ENCODE assay signal across 12 mouse cellular contexts in the genomic region with DNA sequence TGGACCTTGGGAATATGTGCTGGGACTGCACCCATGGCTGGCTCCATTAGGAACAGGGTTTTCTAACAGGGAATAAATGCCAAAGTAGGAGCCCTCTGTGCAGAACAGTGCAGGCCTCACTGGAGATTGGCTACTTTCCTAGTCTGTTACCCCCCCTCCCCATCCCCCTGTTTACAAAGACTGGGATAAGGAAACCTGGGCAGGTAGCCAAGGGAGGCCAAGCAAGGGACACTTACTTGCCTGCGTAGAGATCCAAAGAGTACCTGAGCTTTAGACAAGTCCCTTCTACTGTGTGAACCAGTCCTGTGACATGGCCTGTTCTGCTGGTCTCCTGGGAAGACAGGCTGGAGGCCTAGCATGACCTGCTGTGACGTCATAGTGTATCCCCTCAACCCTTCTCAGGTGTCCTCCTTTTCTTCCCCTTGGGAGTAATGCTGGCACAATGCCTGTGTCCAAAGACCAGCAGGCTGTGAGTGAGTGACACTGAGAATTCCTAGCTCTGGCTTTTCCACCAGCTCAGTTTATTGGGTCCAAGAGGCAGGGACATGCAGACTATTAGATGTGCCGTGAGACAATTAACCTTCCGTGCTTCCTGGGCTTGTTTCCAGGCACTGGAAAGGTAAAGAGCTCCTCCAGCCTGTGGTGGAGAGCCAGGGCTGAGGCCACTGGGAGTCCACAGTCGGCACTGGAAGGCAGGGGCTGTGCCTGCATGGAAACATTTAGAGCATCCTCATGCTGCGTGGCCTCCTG. TPM values are rescaled to one million over a fixed set of nuclear protein-coding genes. Genes with fewer than 3 reads are reported as not detected.
DNase-seq lines count a peak whose midpoint lies in the region; ATAC-seq and TF ChIP-seq lines count a peak whose summit lies in the region.
"Had no signal": no experiment of that assay in that cellular context is flagged by ENCODE, and none has a peak within 500 bp of the region (broad histone marks: within the 10 kb centered on the region; RNA-seq: fewer than 3 reads in every experiment).

No protein-coding gene starts in this region.

- no peak for ATAC-seq in kidney, embryonic 14.5 days (ENCODE audit: low FRiP score, low TSS enrichment)
- ATAC-seq in kidney, postnatal 0 days (replicated peaks; ENCODE audit: low FRiP score, low read depth) = no peak
- no peak for ATAC-seq in megakaryocyte, adult 5-6 weeks (ENCODE audit: poor library complexity, severe bottlenecking)
- ATAC-seq in forebrain, embryonic 15.5 days (replicated peaks) = no peak

- DNase-seq in kidney, adult 11 months = peak; percentile 18
- DNase-seq in urinary bladder, adult 2 months (ENCODE audit: low spot score) = peak; percentile 14
- no peak for DNase-seq in urinary bladder, postnatal 36 days (ENCODE audit: low spot score in 2 of 2)
- DNase-seq in kidney, postnatal 0 days (ENCODE audit: low spot score) = peak; percentile 3
- DNase-seq in gastrocnemius, postnatal 25 days = no peak
- DNase-seq: gastrocnemius, postnatal 36 days had no signal

- H3K27me3 ChIP-seq in kidney, embryonic 14.5 days (ENCODE audit: control insufficient read depth, insufficient read depth, low read length) = no peaks in the 10 kb centered on the region
- H3K27me3 ChIP-seq in kidney, postnatal 0 days (ENCODE audit: insufficient read depth, low read length) = no peaks in the 10 kb centered on the region
- no peaks in the 10 kb centered on the region for H3K27me3 ChIP-seq in forebrain, embryonic 15.5 days

- no peak overlapping the region for H3K4me3 ChIP-seq in kidney, embryonic 14.5 days (ENCODE audit: low read length)
- H3K4me3 ChIP-seq in kidney, postnatal 0 days (replicated peaks; ENCODE audit: low read depth, low read length) = no peak overlapping the region
- H3K4me3 ChIP-seq in forebrain, embryonic 15.5 days = no peak overlapping the region
- H3K4me3 ChIP-seq: midbrain, embryonic 12.5 days had no signal

- no peak overlapping the region for H3K9ac ChIP-seq in kidney, embryonic 14.5 days (ENCODE audit: low read depth, low read length)
- H3K9ac ChIP-seq in kidney, postnatal 0 days (ENCODE audit: low read depth, low read length) = no peak overlapping the region
- no peak overlapping the region for H3K9ac ChIP-seq in forebrain, embryonic 15.5 days (replicated peaks)
- H3K9ac ChIP-seq: midbrain, embryonic 12.5 days had no signal

- no peaks in the 10 kb centered on the region for H3K4me1 ChIP-seq in kidney, embryonic 14.5 days (ENCODE audit: control insufficient read depth, insufficient read depth, low read length)
- no peaks in the 10 kb centered on the region for H3K4me1 ChIP-seq in kidney, postnatal 0 days (replicated peaks; ENCODE audit: insufficient read depth, low read length)
- 0 out of 2 replicates have a peak, but pooled peaks cover 2% of the 10 kb centered on the region for H3K4me1 ChIP-seq in forebrain, embryonic 15.5 days
- H3K4me1 ChIP-seq: midbrain, embryonic 12.5 days had no signal

- H3K27ac ChIP-seq in kidney, embryonic 14.5 days (ENCODE audit: low read depth, low read length) = no peak overlapping the region
- no peak overlapping the region for H3K27ac ChIP-seq in kidney, postnatal 0 days
- no peak overlapping the region for H3K27ac ChIP-seq in forebrain, embryonic 15.5 days (replicated peaks)
- H3K27ac ChIP-seq: midbrain, embryonic 12.5 days had no signal

- H3K36me3 ChIP-seq in kidney, embryonic 14.5 days (ENCODE audit: control insufficient read depth, insufficient read depth, low read length) = no peaks in the 10 kb centered on the region
- no peaks in the 10 kb centered on the region for H3K36me3 ChIP-seq in kidney, postnatal 0 days (ENCODE audit: insufficient read depth, low read length)
- no peaks in the 10 kb centered on the region for H3K36me3 ChIP-seq in forebrain, embryonic 15.5 days
- H3K36me3 ChIP-seq: midbrain, embryonic 12.5 days had no signal

- H3K9me3 ChIP-seq in kidney, embryonic 14.5 days (ENCODE audit: control insufficient read depth, low read length) = no peaks in the 10 kb centered on the region; the same call in 1 of the 2 replicates
- H3K9me3 ChIP-seq in kidney, postnatal 0 days (replicated peaks; ENCODE audit: low read length) = no peaks in the 10 kb centered on the region
- no peaks in the 10 kb centered on the region for H3K9me3 ChIP-seq in forebrain, embryonic 15.5 days
- H3K9me3 ChIP-seq: midbrain, embryonic 12.5 days had no signal

- TF ChIP-seq CTCF in kidney, postnatal 0 days (IDR thresholded peaks at IDR 0.05; ENCODE audit: low read depth) = no peak

- WGBS in kidney, embryonic 14.5 days = 76% methylated on average over 6 of the region's 6 CpGs
- whole genome bisulfite sequencing in kidney, postnatal 0 days = 67% methylated on average over 6 of the region's 6 CpGs
- 63% methylated on average over 6 of the region's 6 CpGs for WGBS in forebrain, embryonic 15.5 days

- no peak overlapping the region for H3K4me2 ChIP-seq in kidney, embryonic 14.5 days (replicated peaks; ENCODE audit: low read depth, low read length)
- no peak overlapping the region for H3K4me2 ChIP-seq in kidney, postnatal 0 days (ENCODE audit: low read length)
- no peak overlapping the region for H3K4me2 ChIP-seq in forebrain, embryonic 15.5 days (replicated peaks)
- H3K4me2 ChIP-seq: midbrain, embryonic 12.5 days had no signal

RNA-seq across cellular contexts. Expression of gene Sptlc1, which starts 37.5 kb away (rescaled TPM):
- polyA plus RNA-seq in kidney, embryonic 14.5 days (2014; fragmentation: Nextera tagmentation; extraction: Ambion mirVana) = 26.6 and 38.2 TPM in 2 replicates
- polyA plus RNA-seq in urinary bladder, adult 2 months (2012; rRNA removed) = 36.9 and 40.4 TPM in 2 replicates
- 35.1 and 36.0 TPM in 2 replicates for polyA plus RNA-seq in kidney, postnatal 0 days (2015; fragmentation: Nextera tagmentation; extraction: Ambion mirVana)
- 19.0 and 21.4 TPM in 2 replicates for total RNA-seq in megakaryocyte, adult 5-6 weeks (2015)
- 37.2 and 38.8 TPM in 2 replicates for total RNA-seq in megakaryocyte, adult 5-6 weeks (2017)
- 1 to 10 TPM; 9.5 to 9.8 TPM for total RNA-seq in gastrocnemius, postnatal 25 days (2021)
- 30.3 and 30.5 TPM in 2 replicates for polyA plus RNA-seq in forebrain, embryonic 15.5 days (2015; fragmentation: Nextera tagmentation; extraction: Ambion mirVana)

RNA-seq across cellular contexts. Expression of gene Msx2, which starts 58.2 kb away (rescaled TPM):
- 0.73 and 1.2 TPM in 2 replicates for polyA plus RNA-seq in kidney, embryonic 14.5 days (2014; fragmentation: Nextera tagmentation; extraction: Ambion mirVana)
- 31.1 and 40.4 TPM in 2 replicates for polyA plus RNA-seq in urinary bladder, adult 2 months (2012; rRNA removed)
- 1.0 and 1.4 TPM in 2 replicates for polyA plus RNA-seq in kidney, postnatal 0 days (2015; fragmentation: Nextera tagmentation; extraction: Ambion mirVana)
- total RNA-seq in megakaryocyte, adult 5-6 weeks (2015) = not detected in 2 replicates
- 0.18 TPM in 1 of 2 replicates, not detected in the other for total RNA-seq in megakaryocyte, adult 5-6 weeks (2017)
- total RNA-seq in gastrocnemius, postnatal 25 days (2021) = under 1 TPM; 0.20 to 0.21 TPM
- 0.41 and 0.70 TPM in 2 replicates for polyA plus RNA-seq in forebrain, embryonic 15.5 days (2015; fragmentation: Nextera tagmentation; extraction: Ambion mirVana)
- total RNA-seq: gastrocnemius, postnatal 36 days; liver, adult 2 months; neutrophil, adult 5-6 weeks had no signal
- polyA plus RNA-seq: liver, adult 2 months had no signal

Comparison
In these comparisons a context has a peak if more than half of its experiments do, and no peak if none do; other contexts are left out.
1. DNase-seq: peak in kidney, adult 11 months (single experiment), urinary bladder, adult 2 months (single experiment) and kidney, postnatal 0 days (single experiment); none in urinary bladder, postnatal 36 days (0 of 2) and gastrocnemius, postnatal 25 days (single experiment).
2. RNA of gene Msx2, which starts 58.2 kb away (polyA plus RNA-seq): 31.1 to 40.4 TPM in urinary bladder, adult 2 months; 1.0 to 1.4 TPM in kidney, postnatal 0 days, 0.73 to 1.2 TPM in kidney, embryonic 14.5 days and 0.41 to 0.70 TPM in forebrain, embryonic 15.5 days; every median in the first group is over 10 times any median in the second.